Mouse (Mus musculus): ENCODE measurements around the gene Naip5.
"Not testable (repeated sequence)": the region's sequence is repeated elsewhere in the genome, so short reads cannot be mapped to it uniquely, and the experiment has no call there.

DNA sequence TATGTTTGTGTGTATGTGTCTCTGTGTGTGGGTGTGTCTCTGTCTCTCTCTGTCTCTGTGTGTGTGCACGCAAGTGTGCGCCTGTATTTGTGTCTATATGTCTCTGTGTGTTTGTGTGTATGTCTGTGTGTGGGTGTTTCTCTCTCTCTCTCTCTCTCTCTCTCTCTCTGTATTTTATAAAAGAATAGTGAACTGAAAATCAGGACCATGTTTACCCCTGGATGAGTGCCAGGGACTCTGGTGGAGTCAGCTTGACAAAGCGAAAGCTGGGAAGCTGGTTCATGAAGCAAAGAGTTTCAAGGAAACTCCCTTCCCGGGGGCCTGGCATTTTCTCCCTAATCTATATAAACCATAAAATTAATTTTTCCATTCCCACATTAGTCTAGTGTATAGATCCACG, 71.8 kb downstream of the Naip5 start:
- TF ChIP-seq CTCF (IDR thresholded peaks at IDR 0.05); POLR2A (IDR thresholded peaks at IDR 0.05; ENCODE audit: insufficient read depth, low read depth, low read length); EP300 (IDR thresholded peaks at IDR 0.05; ENCODE audit: insufficient read depth, low read depth, low read length): not testable (repeated sequence)

Data from heart, adult 2 months (tissue).